15 mouse cellular contexts compared by ENCODE assay signal in genomic region chr9:20987953-20988352, GRCm38 (mm10). TPM values are rescaled to one million over a fixed set of nuclear protein-coding genes. Genes with fewer than 3 reads are reported as not detected.
DNase-seq lines count a peak whose midpoint lies in the region; ATAC-seq and TF ChIP-seq lines count a peak whose summit lies in the region.
"Had no signal": no experiment of that assay in that cellular context is flagged by ENCODE, and none has a peak within 500 bp of the region (broad histone marks: within the 10 kb centered on the region; RNA-seq: fewer than 3 reads in every experiment).

No protein-coding gene starts in this region.

- no peak overlapping the region for H3K9ac ChIP-seq in limb, embryonic 12.5 days (replicated peaks)
- 0 out of 2 replicates have a peak overlapping the region, but pooled peaks have one; percentile 27 for H3K9ac ChIP-seq in ES-Bruce4 (ENCODE audit: low read depth, poor library complexity, severe bottlenecking)
- H3K9ac ChIP-seq: forebrain, embryonic 12.5 days; hindbrain, embryonic 15.5 days; liver, postnatal 0 days had no signal

- intact Hi-C loops in left cerebral cortex, adult 2 months (cut with DNase I), result no loop called here

- no peaks in the 10 kb centered on the region for H3K27me3 ChIP-seq in limb, embryonic 12.5 days
- H3K27me3 ChIP-seq in limb, embryonic 10.5 days (ENCODE audit: low read depth, poor library complexity, severe bottlenecking), result peaks cover 16% of the 10 kb centered on the region; the same call in 1 of the 2 replicates
- no peaks in the 10 kb centered on the region for H3K27me3 ChIP-seq in ES-Bruce4 (ENCODE audit: control insufficient read depth, insufficient read depth, low read length, poor library complexity, severe bottlenecking)
- H3K27me3 ChIP-seq: hindbrain, embryonic 15.5 days had no signal

- no peaks in the 10 kb centered on the region for H3K9me3 ChIP-seq in limb, embryonic 12.5 days
- no peaks in the 10 kb centered on the region for H3K9me3 ChIP-seq in limb, embryonic 10.5 days (replicated peaks)
- H3K9me3 ChIP-seq in ES-Bruce4 (replicated peaks; ENCODE audit: control insufficient read depth, insufficient read depth, low read length, poor library complexity, severe bottlenecking), result no peaks in the 10 kb centered on the region
- H3K9me3 ChIP-seq: forebrain, embryonic 12.5 days; hindbrain, embryonic 15.5 days; midbrain, embryonic 10.5 days had no signal

- no peak for DNase-seq in limb, embryonic 10.5 days (ENCODE audit: low spot score)
- peak; percentile 37 for DNase-seq in thymus, postnatal 0 days (ENCODE audit: low spot score)
- DNase-seq in left cerebral cortex, adult 2 months (ENCODE audit: extremely low spot score in 1 of 2, low spot score in 2 of 2), result no peak
- DNase-seq in left cerebral cortex, adult 9 months (ENCODE audit: low spot score in 2 of 2), result no peak
- DNase-seq: cerebellum, adult 8-10 months; left cerebral cortex, postnatal 4 days; liver, postnatal 0 days had no signal

- no peak for ATAC-seq in limb, embryonic 12.5 days (ENCODE audit: insufficient number of reproducible peaks, insufficient read depth, low FRiP score, low TSS enrichment, low read depth)
- ATAC-seq in inflammation-experienced regulatory T-cells, adult 6 months, result peak; percentile 28

- H3K27ac ChIP-seq in limb, embryonic 12.5 days, result 0 out of 2 replicates have a peak overlapping the region, but pooled peaks have one; percentile 12
- H3K27ac ChIP-seq in limb, embryonic 10.5 days, result no peak overlapping the region
- peak overlapping the region; percentile 62 for H3K27ac ChIP-seq in ES-Bruce4 (ENCODE audit: insufficient read depth, low read length)
- H3K27ac ChIP-seq in left cerebral cortex, adult 2 months, result no peak overlapping the region
- H3K27ac ChIP-seq: forebrain, embryonic 12.5 days; hindbrain, embryonic 15.5 days; kidney, postnatal 0 days; midbrain, embryonic 10.5 days had no signal

- 0 out of 2 replicates have a peak, but pooled peaks have one; percentile 21 for TF ChIP-seq EP300 in ES-Bruce4 (IDR thresholded peaks at IDR 0.05; ENCODE audit: insufficient read depth, low read depth, low read length)

- no peak for TF ChIP-seq CTCF in ES-Bruce4 (IDR thresholded peaks at IDR 0.05; ENCODE audit: low read depth, low read length)
- no peak for TF ChIP-seq CTCF in left cerebral cortex, adult 2 months (IDR thresholded peaks at IDR 0.05)

- H3K4me3 ChIP-seq in limb, embryonic 12.5 days (replicated peaks), result no peak overlapping the region
- H3K4me3 ChIP-seq in limb, embryonic 10.5 days, result no peak overlapping the region
- no peak overlapping the region for H3K4me3 ChIP-seq in ES-Bruce4 (ENCODE audit: low read depth, low read length)
- no peak overlapping the region for H3K4me3 ChIP-seq in left cerebral cortex, adult 2 months
- H3K4me3 ChIP-seq: forebrain, embryonic 12.5 days; hindbrain, embryonic 15.5 days; midbrain, embryonic 10.5 days; myocyte had no signal

- no peak for TF ChIP-seq POLR2A in ES-Bruce4 (IDR thresholded peaks at IDR 0.05; ENCODE audit: insufficient read depth, low read length)

- 16% methylated on average over 7 of the region's 7 CpGs for WGBS in limb, embryonic 12.5 days
- WGBS in limb, embryonic 10.5 days, result 21% methylated on average over 7 of the region's 7 CpGs

- H3K4me2 ChIP-seq in limb, embryonic 12.5 days, result no peak overlapping the region
- H3K4me2 ChIP-seq: forebrain, embryonic 12.5 days; hindbrain, embryonic 15.5 days had no signal

- peaks cover 19% of the 10 kb centered on the region for H3K4me1 ChIP-seq in limb, embryonic 12.5 days (replicated peaks)
- peaks cover 19% of the 10 kb centered on the region for H3K4me1 ChIP-seq in limb, embryonic 10.5 days
- peaks cover 4% of the 10 kb centered on the region for H3K4me1 ChIP-seq in ES-Bruce4 (ENCODE audit: control insufficient read depth, insufficient read depth, low read length)

- no peaks in the 10 kb centered on the region for H3K36me3 ChIP-seq in limb, embryonic 12.5 days
- H3K36me3 ChIP-seq in limb, embryonic 10.5 days, result no peaks in the 10 kb centered on the region
- H3K36me3 ChIP-seq in ES-Bruce4 (ENCODE audit: control insufficient read depth, insufficient read depth, low read length, poor library complexity, severe bottlenecking), result no peaks in the 10 kb centered on the region
- H3K36me3 ChIP-seq: forebrain, embryonic 12.5 days; hindbrain, embryonic 15.5 days; midbrain, embryonic 10.5 days had no signal

RNA-seq across cellular contexts. Expression of gene S1pr2, which starts 11.4 kb away (rescaled TPM):
- polyA plus RNA-seq in limb, embryonic 12.5 days (2016; fragmentation: Nextera tagmentation; extraction: Ambion mirVana), result 52.9 and 53.4 TPM in 2 replicates
- polyA plus RNA-seq in limb, embryonic 10.5 days (2016; fragmentation: Nextera tagmentation; extraction: Ambion mirVana), result 47.6 and 53.7 TPM in 2 replicates
- polyA plus RNA-seq in ES-Bruce4 (2011; ENCODE audit: insufficient read depth, insufficient read length, low read depth, missing spikeins), result 14.1 and 19.9 TPM in 2 replicates
- 1 to 10 TPM; 5.1 to 6.4 (median 5.9) TPM for polyA plus RNA-seq in inflammation-experienced regulatory T-cells, adult 6 months (2017; shearing (Covaris generic))
- polyA plus RNA-seq in thymus, postnatal 0 days (2015; fragmentation: Nextera tagmentation; extraction: Ambion mirVana), result 12.1 and 12.7 TPM in 2 replicates
- total RNA-seq in left cerebral cortex, adult 2 months (2021), result 1 to 10 TPM; 3.2 to 4.4 TPM

RNA-seq across cellular contexts. Expression of gene Mrpl4, which starts 14.6 kb away (rescaled TPM):
- polyA plus RNA-seq in limb, embryonic 12.5 days (2016; fragmentation: Nextera tagmentation; extraction: Ambion mirVana), result 134 and 135 TPM in 2 replicates
- 177 and 190 TPM in 2 replicates for polyA plus RNA-seq in limb, embryonic 10.5 days (2016; fragmentation: Nextera tagmentation; extraction: Ambion mirVana)
- polyA plus RNA-seq in ES-Bruce4 (2011; ENCODE audit: insufficient read depth, insufficient read length, low read depth, missing spikeins), result 45.1 and 50.9 TPM in 2 replicates
- polyA plus RNA-seq in inflammation-experienced regulatory T-cells, adult 6 months (2017; shearing (Covaris generic)), result 100 to 1,000 TPM in 2 of 3 experiments, 10 to 100 TPM in 1; 95.6 to 122 (median 112) TPM
- 116 and 130 TPM in 2 replicates for polyA plus RNA-seq in thymus, postnatal 0 days (2015; fragmentation: Nextera tagmentation; extraction: Ambion mirVana)
- 10 to 100 TPM; 59.2 to 64.2 TPM for total RNA-seq in left cerebral cortex, adult 2 months (2021)

RNA-seq across cellular contexts. Expression of gene Icam1, which starts 27.8 kb away (rescaled TPM):
- 8.8 and 8.9 TPM in 2 replicates for polyA plus RNA-seq in limb, embryonic 12.5 days (2016; fragmentation: Nextera tagmentation; extraction: Ambion mirVana)
- 6.2 and 7.6 TPM in 2 replicates for polyA plus RNA-seq in limb, embryonic 10.5 days (2016; fragmentation: Nextera tagmentation; extraction: Ambion mirVana)
- polyA plus RNA-seq in ES-Bruce4 (2011; ENCODE audit: insufficient read depth, insufficient read length, low read depth, missing spikeins), result 24.9 and 25.7 TPM in 2 replicates
- 10 to 100 TPM; 50.8 to 92.7 (median 68.9) TPM for polyA plus RNA-seq in inflammation-experienced regulatory T-cells, adult 6 months (2017; shearing (Covaris generic))
- polyA plus RNA-seq in thymus, postnatal 0 days (2015; fragmentation: Nextera tagmentation; extraction: Ambion mirVana), result 64.8 and 64.9 TPM in 2 replicates
- total RNA-seq in left cerebral cortex, adult 2 months (2021), result 1 to 10 TPM; 2.0 to 3.6 TPM

RNA-seq across cellular contexts. Expression of gene Dnmt1, which starts 28.3 kb away (rescaled TPM):
- 135 and 144 TPM in 2 replicates for polyA plus RNA-seq in limb, embryonic 12.5 days (2016; fragmentation: Nextera tagmentation; extraction: Ambion mirVana)
- 173 and 178 TPM in 2 replicates for polyA plus RNA-seq in limb, embryonic 10.5 days (2016; fragmentation: Nextera tagmentation; extraction: Ambion mirVana)
- 115 and 120 TPM in 2 replicates for polyA plus RNA-seq in ES-Bruce4 (2011; ENCODE audit: insufficient read depth, insufficient read length, low read depth, missing spikeins)
- polyA plus RNA-seq in inflammation-experienced regulatory T-cells, adult 6 months (2017; shearing (Covaris generic)), result 10 to 100 TPM; 41.0 to 78.9 (median 43.9) TPM
- polyA plus RNA-seq in thymus, postnatal 0 days (2015; fragmentation: Nextera tagmentation; extraction: Ambion mirVana), result 90.0 and 96.3 TPM in 2 replicates
- total RNA-seq in left cerebral cortex, adult 2 months (2021), result 10 to 100 TPM; 44.5 to 44.6 TPM

RNA-seq across cellular contexts. Expression of gene Icam4, which starts 41.2 kb away (rescaled TPM):
- polyA plus RNA-seq in limb, embryonic 12.5 days (2016; fragmentation: Nextera tagmentation; extraction: Ambion mirVana), result 1.9 and 2.5 TPM in 2 replicates
- 5.1 and 5.4 TPM in 2 replicates for polyA plus RNA-seq in limb, embryonic 10.5 days (2016; fragmentation: Nextera tagmentation; extraction: Ambion mirVana)
- polyA plus RNA-seq in ES-Bruce4 (2011; ENCODE audit: insufficient read depth, insufficient read length, low read depth, missing spikeins), result 1.3 TPM in 1 of 2 replicates, not detected in the other
- polyA plus RNA-seq in inflammation-experienced regulatory T-cells, adult 6 months (2017; shearing (Covaris generic)), result 1 to 10 TPM; 1.6 to 6.3 (median 3.1) TPM
- 0.31 and 0.48 TPM in 2 replicates for polyA plus RNA-seq in thymus, postnatal 0 days (2015; fragmentation: Nextera tagmentation; extraction: Ambion mirVana)
- total RNA-seq in left cerebral cortex, adult 2 months (2021), result 1 to 10 TPM; 1.5 to 1.6 TPM
- total RNA-seq: left cerebral cortex, postnatal 4 days had no signal
- polyA plus RNA-seq: hindbrain, embryonic 15.5 days had no signal

Comparison
In these comparisons a context has a peak if more than half of its experiments do, and no peak if none do; other contexts are left out.
1. H3K27ac ChIP-seq: peak in limb, embryonic 12.5 days (single experiment) and ES-Bruce4 (single experiment); none in limb, embryonic 10.5 days (single experiment) and left cerebral cortex, adult 2 months (single experiment).